Mouse (Mus musculus): ENCODE data around the gene Kprp.
"Not testable (repeated sequence)": the region's sequence is repeated elsewhere in the genome, so short reads cannot be mapped to it uniquely, and the experiment has no call there.

Gene Kprp

DNA sequence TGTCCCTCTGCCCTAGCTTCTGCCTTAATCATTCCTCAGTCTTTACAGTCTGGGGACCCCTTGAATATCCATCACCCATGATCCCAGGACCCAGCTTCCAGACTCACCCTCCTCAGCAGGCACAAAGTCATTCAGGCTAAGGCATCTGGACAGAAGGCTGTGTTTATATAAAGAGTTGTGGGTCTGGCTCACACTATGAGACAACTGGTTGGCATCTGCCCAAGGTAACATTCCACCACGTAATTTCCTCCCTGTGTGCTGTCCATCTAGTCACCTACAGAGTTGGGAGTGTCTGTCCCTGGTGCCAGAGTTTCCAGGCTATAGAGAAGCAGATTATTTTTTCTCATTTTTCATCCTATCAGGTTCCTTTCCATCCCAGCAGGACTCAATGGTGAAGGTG, at the start of gene Kprp:
Gene Kprp, minus strand, starts transcription at position 140 of the 400 bp plus-strand sequence.
- in situ Hi-C loops (cut with MboI; ENCODE audit: low sequenced_read_pairs) = no loop called here

DNA sequence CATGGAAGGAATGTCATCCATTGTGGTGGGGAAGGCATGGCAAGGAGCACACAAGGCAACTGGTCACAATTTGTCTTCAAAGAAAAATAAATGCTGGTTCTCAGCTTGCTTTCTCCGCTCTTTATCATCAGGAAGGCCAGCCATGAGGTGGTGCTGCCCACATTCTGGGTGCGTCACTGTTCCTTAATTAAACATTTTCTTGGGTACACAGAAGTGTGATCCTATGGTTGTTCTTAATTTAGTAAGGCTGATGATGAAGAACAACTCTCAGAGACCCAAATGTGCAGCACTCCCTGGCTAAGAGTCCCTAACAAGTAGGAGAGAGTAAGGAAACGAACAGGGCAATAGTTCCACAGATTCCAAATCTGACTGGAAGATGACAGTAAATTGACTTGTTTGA, 47.1 kb upstream of the Kprp start:
- in situ Hi-C loops (cut with MboI; ENCODE audit: low sequenced_read_pairs) = no loop called here

DNA sequence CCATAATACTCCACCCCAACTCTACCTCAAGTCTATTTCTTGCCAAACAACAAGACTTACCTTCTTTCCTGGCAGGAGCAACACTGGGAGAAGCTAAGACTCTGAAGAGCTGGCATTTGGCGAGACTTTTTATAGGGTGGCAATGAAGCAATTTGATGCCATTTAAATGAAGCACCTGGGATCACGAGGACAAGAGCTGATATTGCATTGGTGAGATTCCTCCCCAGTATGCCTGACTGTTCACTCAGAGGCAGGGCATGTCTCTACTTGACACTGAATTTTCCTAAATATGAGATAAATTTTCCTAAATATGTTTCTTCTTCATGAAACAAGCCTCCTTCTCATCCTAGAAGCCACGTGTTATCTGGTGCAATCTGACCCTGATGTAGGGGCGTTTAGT, 43.1 kb upstream of the Kprp start, which contains the start of gene 2310050C09Rik:
Gene 2310050C09Rik, minus strand, starts transcription at position 101 of the 400 bp plus-strand sequence.
- in situ Hi-C loops (cut with MboI; ENCODE audit: low sequenced_read_pairs) = no loop called here

DNA sequence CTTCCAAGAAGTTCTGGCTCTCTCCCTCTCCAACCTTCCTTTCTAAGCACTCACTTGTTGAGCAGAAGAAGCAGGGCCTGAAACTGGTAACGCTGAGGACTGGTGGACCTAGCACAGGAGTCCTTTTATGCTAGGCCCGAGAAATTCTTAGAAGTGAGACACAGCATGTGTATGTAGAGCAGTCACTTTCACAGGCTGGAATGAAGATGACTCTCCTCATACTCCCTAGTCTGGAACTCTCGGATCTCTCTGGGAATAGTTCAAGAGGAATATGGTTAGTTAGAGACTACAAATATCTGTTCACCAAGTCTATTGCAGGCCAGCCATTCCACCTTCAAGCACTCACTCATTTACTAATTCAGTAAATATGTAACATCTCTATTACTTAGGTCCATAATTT, 24.1 kb upstream of the Kprp start, which contains the start of gene Lce1l:
Gene Lce1l, minus strand, starts transcription at position 101 of the 400 bp plus-strand sequence.
- in situ Hi-C loops (cut with MboI; ENCODE audit: low sequenced_read_pairs) = no loop called here

DNA sequence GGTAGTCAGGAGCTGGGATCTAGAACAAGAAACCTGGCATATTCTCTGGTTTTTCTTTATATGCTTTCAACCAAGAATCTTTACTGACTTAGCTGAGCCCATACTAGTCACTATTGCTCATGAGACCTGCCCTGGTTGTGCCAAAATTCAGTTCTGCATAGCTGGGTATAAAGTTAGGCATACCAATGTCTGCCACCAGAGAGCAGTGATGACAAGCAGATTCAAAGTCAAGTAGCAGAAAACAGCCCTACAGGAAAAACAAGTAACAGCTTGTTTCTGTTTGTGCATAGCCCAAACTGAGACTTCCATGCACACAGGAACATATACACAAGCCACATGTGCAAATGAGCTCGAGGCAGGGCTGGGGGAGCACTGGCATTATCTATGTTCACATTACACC, 1.2 kb downstream of the Kprp start:
- in situ Hi-C loops (cut with MboI; ENCODE audit: low sequenced_read_pairs) = no loop called here

DNA sequence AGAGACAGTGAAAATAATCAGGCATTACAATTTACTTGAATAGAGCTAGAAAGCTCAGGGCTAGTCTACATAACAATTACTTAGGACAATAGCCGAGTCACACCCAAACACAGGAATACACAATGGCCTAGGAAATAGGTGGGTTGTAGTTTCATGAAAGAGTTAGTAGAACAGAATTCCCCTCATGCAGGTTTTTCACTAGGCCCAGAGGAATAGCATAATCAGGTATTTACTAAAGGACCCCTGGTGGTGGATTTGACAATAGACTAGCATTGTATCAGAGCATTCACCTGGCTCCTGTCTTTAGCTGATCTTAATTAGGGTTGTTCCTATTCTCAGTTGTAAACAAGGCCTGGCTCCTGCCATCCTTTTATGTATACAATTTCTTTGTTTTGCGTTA, 11.0 kb downstream of the Kprp start:
- in situ Hi-C loops (cut with MboI; ENCODE audit: low sequenced_read_pairs) = not testable (repeated sequence)

DNA sequence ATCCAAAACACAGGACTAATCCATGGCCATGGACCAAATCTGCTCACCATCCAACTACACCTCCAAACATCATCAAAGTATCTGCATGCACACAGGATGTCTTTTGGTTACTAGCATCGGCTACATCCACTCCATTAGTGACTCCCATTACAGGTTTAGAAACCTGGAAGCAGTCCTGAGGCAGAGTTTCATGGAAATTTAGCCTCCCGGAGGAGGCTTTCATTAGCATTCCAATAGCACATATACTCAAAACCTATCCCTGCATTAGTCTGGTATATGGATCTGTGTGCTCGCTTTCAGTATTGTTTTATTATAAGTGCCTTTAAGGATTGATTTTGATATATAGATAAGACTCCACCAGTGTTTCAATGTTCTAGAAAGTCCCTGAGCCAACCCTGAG, 11.5 kb downstream of the Kprp start:
- in situ Hi-C loops (cut with MboI; ENCODE audit: low sequenced_read_pairs) = no loop called here

DNA sequence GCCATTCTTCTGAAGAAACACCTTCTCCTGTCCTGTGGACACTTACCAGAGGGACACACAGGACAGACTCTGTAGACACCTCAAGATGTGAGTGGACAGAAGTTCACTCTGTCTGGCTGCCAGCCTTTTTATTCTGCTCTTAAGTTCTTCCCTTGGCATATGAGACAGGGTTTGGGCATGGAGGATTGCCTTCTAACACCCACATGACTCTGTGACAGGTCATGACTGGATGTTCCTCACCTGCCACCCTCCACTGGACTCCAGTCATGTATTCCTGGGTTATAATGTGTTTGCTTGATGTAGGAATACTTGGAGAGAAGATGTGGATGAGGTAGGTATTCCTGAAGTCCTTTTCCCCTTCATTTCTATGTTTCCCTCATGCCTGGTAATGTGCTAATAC, 19.3 kb downstream of the Kprp start, which contains the start of gene Lce1k:
Gene Lce1k, minus strand, starts transcription at position 101 of the 400 bp plus-strand sequence.
- in situ Hi-C loops (cut with MboI; ENCODE audit: low sequenced_read_pairs) = no loop called here

DNA sequence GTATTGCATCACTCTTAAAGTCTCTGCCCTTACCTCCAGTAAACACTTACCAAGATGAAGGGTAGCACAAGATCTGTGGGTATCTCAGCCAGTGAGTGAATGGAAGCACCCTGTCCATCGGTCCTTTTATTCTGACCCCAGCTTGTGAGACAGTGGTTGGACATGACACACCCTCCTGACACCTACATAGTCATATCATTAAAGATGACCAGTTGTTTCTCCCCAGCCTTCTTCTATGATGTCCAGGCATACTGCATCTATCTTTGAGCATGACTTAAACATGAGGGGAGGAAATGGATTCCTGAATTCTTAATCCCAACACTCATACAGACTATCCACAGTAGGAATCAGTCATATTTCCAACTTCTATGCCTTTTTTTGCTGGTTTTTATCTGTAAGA, 36.6 kb downstream of the Kprp start, which contains the start of gene Lce1j:
Gene Lce1j, minus strand, starts transcription at position 101 of the 400 bp plus-strand sequence.
- in situ Hi-C loops (cut with MboI; ENCODE audit: low sequenced_read_pairs) = no loop called here

DNA sequence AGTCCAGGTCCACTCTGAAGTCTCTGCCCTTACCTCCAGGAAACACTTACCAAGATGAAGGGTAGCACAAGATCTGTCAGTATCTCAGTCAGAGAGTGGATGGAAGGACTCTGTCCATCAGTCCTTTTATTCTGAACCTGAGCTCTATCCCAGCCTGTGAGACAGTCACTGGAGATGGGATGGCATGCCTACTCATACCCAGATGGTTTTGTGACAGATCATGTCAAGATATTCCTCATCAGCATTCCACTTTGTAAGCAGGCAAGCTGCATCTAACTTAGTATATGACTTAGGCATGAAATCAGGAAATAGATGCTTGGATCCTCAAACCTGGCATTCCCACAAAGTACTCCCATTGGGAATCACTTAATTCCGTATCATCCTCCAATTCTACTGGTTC, 48.2 kb downstream of the Kprp start, which contains the start of gene Lce1i:
Gene Lce1i, minus strand, starts transcription at position 101 of the 400 bp plus-strand sequence.
- in situ Hi-C loops (cut with MboI; ENCODE audit: low sequenced_read_pairs) = no loop called here

Measured in CH12F3 (cell line).